Mouse (Mus musculus): ENCODE results near the gene B3gnt6.
"Not testable (repeated sequence)": the region's sequence is repeated elsewhere in the genome, so short reads cannot be mapped to it uniquely, and the experiment has no call there.

The B3gnt6 gene

GRCm38 (mm10) chr7:98199381-98199780, at the start of gene B3gnt6:
Gene B3gnt6, minus strand, starts transcription at chr7:98199481.
- DNase-seq = no peak

GRCm38 (mm10) chr7:98236686-98237359, 37.5 kb upstream of the B3gnt6 start:
- DNase-seq = peak; percentile 57

DNA sequence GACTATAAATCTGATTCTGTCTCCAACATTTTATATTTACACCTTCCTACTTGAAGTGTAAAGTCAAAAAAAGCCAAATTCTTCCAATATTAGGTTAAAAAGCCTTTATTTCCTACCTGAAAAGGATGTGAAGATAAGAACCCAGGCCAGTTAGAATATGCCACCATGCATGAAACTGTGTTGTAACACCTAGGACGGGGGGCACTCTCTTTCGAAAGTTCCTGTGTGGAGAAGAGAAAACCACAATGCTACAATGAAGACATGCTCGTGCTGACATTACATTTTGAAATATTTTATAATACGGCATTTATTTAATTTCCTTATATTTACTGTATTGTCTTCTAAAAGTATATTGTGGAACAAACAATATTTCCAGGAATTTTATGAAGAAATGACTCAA, 24.5 kb upstream of the B3gnt6 start:
- DNase-seq = no peak

GRCm38 (mm10) chr7:98216713-98217112, 17.4 kb upstream of the B3gnt6 start:
- no peak for DNase-seq

DNA sequence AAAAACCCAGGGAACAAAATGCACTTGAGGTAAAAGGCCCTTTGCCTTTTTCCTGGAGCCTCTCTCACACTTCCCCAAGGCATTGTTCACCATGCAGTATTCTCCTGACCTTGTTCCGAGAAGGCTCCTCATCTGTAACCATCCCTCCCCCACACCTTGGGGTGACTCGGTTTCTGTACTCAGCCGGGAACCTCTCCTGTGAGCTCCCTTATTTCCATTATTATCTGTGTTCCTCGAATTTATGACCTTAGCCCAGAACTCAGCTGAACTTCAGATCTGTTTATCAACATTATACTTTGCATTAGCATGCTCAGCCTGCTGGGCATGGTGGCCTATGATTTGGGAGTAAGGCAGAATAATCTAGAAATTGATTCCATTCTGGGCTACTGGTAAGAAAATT, 3.7 kb upstream of the B3gnt6 start:
- DNase-seq = no peak

- no peak for DNase-seq
These were observed 2.3 kb upstream of the B3gnt6 start for GRCm38 (mm10) chr7:98201493-98202028.

DNA sequence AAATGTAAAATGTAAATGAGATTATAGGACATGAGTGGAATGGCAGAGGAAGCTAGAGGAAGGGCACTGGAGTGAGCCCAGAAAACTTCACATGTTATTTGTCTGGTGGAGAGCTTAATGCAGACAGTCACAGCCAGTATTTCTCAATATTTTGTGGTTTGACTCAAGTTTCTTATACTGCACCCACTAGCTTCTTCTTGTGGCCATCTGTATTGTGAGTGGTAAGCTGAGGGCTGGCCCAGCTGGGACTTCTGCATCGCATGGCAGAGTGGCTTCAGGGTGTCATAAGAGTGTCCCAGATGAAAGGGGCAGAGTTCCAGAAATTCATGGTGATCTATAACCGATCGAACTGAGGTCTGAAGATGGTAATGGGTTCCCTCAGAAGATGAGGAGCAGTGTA, 1.1 kb upstream of the B3gnt6 start:
- DNase-seq = no peak

DNA sequence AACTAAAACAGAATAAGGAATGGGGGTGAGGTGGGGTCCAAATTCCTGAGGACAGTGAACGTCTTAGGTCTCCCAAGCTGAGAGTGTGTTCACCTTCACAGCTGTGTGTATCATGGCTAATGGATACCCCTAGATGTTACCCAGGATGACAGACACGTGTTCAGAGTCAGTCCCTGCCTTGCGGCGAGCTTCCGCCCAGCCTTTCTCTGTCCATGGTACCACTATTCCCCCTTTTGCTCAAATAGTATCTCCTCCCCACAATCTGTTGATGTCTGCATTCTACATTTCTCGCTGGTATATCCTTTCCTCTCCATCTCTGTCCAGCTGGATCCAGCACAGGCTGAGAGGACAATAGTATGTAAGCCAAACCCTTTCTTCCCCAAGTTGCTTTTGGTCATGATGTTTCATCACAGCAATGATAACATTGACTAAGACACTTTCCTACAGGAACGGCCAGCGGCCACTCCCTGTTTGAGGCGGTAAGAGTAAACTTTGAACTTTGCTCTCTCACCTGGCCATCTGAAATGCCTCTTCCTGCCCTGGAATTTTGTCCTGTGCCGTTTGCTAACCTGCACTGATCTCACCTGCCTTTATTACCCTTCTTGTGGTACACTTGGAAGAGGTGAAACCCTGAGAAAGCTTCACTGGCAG, 4.0 kb downstream of the B3gnt6 start:
- DNase-seq = no peak

DNA sequence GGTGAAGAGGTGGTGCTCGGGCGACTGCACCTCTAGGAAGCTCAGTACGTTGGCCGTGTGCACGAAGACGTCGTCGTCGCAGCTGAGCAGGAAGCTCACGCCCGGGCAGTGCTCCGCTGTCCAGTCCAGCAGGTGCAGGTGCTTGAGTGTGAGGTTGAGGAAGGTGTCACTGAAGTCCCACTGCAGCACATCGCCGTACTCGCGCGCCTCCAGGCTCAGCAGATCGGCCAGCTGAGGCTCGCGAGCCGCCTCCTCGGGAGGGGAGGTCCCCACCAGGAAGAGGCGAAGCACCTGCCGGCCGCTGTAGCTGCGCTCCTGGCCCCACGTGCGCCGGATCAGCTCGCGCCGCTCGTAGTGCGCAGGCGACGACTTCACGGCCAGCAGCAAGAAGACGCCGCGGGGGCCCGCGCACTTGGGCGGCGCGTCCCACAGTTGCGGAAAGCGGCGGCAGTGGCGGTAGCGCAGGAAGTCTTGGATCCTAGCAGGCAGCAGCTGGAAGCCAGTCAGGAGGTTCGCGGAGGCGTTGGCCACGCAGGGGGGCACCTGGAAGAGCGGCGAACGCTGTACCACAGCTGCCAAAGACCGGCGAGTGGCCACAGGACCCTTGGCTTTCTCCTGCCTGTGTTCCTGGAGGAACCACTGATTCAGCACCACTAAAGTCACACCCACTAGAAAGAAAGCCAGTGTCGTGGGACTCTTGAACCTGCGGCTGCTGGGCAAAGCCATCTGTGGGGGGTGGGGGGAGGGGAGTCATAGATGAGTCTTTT, 5.1 kb downstream of the B3gnt6 start:
- no peak for DNase-seq

- DNase-seq = no peak
These were observed 5.7 kb downstream of the B3gnt6 start for GRCm38 (mm10) chr7:98193515-98194025.

- no peak for DNase-seq
These were observed 7.6 kb downstream of the B3gnt6 start for GRCm38 (mm10) chr7:98191571-98192250.

- DNase-seq = no peak
These were observed 8.7 kb downstream of the B3gnt6 start for GRCm38 (mm10) chr7:98190578-98190977.

DNA sequence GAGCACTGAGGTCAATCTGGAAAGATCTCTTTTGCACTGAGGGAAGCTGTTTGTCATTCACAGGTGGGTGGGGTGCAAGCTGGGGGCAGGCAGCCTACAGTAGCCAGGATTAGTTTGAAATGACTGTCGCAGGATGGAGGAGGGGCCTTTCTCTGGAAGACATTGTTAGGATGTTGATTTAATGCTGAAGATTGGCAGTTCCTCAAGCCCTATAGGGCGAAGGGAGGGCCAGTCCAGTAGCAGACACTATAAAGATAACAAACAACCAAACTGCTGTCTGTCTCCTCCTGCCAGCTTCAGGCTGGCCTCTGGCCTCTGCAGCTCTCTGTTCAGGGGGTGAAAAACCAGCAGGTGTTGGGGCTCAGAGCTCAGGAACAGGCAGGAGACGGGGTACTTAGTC, 9.5 kb downstream of the B3gnt6 start:
- DNase-seq = no peak

GRCm38 (mm10) chr7:98188680-98189079, 10.6 kb downstream of the B3gnt6 start:
- no peak for DNase-seq

DNA sequence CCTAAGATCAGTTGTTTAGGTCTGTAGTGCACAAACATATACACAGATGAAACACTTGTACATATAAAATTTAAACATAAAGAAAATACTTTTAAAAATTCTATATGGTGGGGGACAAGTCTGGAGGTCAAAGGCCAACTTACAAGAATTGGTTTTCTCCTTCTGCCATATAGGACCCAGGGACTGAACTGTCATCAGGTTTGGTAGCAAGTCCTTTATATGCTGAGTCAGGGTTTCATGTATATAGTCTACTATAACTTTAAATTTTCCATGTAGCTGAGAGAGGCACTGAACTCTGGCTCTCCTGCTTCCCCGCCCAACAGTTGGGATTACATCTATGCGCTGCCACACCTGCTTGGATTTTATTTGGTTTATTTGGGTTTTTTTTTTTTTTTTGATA, 11.0 kb downstream of the B3gnt6 start:
- DNase-seq = no peak

GRCm38 (mm10) chr7:98187332-98187731, 11.9 kb downstream of the B3gnt6 start:
- not testable (repeated sequence) for DNase-seq

DNA sequence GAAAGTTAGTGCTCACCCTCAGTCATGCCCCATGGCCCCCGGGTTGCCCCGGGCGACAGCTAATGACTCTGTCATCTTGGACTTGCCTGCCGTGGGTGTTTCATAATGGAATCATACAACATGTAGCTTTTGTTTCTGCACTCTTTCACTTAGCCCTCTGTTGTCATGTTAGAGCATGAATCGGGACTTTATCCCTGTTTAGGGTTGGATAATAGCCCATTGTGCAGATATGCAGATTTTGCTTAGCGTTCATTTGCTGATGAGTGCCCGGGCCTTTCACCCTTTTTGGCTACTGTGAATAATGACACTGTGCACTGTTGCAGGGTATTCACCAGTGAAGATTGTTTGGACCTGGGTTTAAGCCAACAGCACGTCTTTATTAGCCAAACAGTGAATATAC, 12.6 kb downstream of the B3gnt6 start:
- DNase-seq = no peak

DNA sequence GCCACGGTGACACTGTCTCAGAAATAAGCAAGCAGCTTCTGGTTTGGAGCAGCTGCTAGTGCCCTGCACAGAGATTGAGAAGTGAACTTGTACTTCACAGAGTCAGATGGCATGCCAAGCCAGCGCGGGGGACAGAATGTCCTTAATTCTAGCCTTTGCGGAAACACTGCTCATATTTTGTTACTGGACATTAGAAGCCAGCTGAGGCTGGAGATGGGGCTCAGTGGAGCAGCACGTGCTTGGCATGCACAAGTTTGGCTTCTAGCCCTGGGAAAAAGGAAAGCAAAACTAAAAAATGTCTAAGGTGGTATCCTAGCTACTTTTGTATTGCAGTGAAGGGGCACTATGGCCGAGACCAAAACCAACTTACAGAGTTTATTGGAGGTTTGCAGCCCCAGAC, 14.0 kb downstream of the B3gnt6 start:
- no peak for DNase-seq

DNA sequence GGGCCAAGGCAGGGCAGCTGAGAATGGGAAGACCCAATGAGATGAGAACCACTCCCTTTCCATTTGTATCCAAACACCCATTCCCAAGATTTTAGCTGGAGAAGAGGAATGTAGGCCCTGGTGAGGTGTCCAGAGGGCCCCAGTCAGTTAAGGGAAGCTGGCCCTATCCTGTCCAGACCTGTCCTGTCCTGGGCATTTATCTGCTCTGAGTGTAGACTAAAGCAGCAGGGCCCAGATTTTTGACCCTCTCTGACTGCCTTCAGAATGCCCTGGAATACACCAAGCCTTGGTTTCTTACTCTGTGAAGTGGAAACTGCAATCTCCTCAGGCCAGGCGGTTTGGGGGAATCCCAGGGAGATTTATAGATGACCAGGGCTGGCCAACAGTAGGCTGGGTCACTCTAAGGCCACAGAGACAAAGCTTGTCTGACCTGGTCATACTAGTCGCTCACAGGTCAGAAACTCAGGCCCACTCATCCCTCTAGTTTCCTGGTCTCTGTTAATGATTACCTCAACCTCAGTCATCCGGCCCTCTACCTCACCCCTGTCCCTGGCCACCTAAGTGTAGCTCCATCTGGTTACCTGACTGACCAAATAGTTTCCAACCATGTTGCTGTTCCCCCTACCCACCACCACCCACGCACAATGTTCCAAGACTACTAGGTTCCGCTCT, 20.6 kb downstream of the B3gnt6 start:
- DNase-seq = no peak

DNA sequence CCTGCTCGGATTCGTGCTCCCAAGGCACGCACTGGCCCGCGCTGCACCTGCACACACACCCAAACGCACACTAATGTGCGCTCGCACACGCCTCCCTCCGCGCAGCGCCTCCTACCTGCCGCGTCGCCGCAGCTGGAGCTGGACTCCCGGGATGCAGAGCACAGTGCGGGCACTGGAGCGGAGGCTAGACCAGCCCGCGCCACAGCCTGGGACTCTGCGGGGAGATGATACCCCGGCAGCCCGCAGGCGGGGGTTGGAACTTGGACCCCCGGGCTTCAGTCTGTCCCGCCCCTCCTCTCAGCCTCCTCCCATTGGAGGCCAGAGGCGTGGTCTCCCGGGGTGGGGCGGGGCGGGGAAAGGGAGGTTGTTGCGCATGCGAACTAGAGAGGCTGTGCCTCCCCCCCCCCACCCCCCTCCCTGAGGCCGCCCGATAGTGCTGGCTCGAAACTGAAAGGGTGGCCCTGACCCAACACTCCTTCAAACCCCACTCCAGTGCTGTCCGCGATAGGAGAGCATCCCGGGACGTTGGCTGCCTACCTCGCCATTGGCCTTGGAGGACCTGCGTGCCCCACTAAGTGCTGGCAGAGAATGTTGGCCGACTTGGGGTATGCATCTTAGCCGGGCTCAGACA, 21.2 kb downstream of the B3gnt6 start, which contains the start of gene Capn5:
Gene Capn5 (minus strand): TSS at position 346 of the 631 bp plus-strand sequence.
- DNase-seq = peak; percentile 46

GRCm38 (mm10) chr7:98177566-98177928, 21.7 kb downstream of the B3gnt6 start:
- no peak for DNase-seq

DNA sequence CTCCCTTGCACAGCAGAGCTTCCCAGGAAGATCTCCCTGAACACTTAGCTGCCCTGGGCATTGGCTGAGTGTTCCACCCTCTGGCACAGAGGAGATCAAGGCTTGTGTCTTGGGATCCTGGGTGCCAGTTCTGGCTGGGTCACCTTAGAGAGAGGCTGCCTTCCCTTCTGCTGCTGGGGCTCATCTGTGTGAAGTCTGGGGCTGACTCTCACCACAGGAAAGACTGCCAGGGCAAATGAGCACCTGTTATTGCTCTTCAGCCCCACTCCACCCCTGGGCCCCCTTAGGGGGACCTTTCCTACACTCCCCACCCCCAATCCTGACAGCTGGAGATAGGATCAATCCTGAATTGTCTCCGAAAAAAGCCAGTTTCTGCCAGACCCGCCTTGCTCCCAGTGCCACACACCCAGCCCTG, 22.2 kb downstream of the B3gnt6 start:
- no peak for DNase-seq

Data from right cerebral cortex, postnatal 14 days (tissue).